Mouse (Mus musculus): ENCODE data around the gene Tmem63b.

The Tmem63b gene

DNA sequence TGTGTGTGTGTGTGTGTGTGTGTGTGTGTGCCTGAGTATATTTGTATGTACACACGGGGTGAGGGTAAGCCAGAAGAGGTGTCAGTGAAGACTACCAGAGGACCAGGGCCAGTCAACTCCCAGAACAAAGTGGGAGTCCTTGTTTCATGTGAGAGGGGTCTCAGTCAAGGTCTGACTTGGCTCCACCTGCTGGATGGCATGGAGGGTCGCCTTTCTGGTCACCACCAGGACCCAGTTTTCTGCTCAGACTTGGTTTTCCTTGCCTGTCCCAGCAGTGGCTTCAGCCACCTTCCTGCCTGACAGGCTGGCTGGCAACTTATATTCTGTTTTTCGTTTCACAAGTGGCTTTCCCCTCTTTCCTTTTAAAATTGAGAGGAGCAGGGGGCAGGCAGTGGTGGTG, 20.7 kb upstream of the Tmem63b start:
- in situ Hi-C loops (cut with MboI, MseI) = no loop called here

GRCm38 (mm10) chr17:45706796-45707195, 20.1 kb upstream of the Tmem63b start:
- in situ Hi-C loops (cut with MboI, MseI) = no loop called here

DNA sequence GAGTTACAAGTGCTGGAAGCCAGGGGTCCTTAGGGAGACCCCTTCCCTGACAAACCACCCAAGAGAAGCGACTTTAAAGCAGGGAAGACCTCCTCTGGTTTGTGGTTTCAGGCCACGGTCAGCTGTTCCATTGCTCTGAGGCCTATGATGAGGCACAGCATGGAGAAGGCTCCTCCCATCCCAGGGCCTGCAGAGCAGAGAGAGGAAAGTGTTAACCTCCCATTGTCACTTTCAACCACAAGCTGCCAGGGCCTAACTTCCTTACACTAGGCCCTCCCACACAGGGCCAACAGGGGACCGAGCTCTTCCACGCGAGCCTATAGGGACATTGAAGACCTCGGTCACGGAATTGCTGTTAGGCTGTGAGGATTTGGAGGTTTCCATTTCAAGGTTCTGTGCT, 16.5 kb upstream of the Tmem63b start:
- in situ Hi-C loops (cut with MboI, MseI) = no loop called here

DNA sequence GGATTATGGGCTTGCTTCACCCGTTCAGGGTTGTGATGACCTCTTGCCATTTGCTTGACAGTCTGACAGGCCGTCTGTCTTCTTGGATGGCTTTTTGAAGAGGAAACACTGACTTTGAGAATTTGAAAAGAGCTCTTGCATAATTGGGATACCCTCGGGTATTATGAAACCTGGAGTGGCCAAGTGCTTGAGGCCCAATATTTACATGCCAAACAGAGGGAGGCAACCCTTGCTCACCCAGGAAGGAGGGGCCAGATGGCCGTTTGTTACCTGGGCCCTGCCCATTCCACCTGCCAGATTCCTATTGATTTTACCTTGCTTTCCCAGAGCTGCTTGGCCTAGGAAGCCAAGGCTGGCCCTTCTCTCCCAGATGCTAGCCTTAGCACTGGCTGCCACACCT, 15.5 kb upstream of the Tmem63b start:
- in situ Hi-C loops (cut with MboI, MseI) = no loop called here

DNA sequence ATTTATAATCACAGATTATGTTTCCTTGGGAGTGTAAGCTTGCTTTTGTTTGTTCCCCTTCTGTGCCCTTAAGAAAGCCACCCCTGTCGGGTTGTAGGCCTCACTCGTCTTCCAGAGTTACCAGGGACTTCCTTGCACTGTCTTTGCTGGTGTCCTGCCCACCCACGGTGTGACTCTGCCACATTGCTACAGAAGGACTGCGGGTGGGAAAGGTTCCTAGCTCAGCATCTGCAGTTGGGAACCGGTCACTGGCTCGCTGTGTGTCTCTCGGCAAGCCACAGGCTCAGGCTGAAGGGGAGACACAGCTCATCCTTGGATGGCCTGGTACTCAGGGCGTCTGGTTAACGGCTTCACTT, 14.5 kb upstream of the Tmem63b start:
- in situ Hi-C loops (cut with MboI, MseI) = no loop called here

DNA sequence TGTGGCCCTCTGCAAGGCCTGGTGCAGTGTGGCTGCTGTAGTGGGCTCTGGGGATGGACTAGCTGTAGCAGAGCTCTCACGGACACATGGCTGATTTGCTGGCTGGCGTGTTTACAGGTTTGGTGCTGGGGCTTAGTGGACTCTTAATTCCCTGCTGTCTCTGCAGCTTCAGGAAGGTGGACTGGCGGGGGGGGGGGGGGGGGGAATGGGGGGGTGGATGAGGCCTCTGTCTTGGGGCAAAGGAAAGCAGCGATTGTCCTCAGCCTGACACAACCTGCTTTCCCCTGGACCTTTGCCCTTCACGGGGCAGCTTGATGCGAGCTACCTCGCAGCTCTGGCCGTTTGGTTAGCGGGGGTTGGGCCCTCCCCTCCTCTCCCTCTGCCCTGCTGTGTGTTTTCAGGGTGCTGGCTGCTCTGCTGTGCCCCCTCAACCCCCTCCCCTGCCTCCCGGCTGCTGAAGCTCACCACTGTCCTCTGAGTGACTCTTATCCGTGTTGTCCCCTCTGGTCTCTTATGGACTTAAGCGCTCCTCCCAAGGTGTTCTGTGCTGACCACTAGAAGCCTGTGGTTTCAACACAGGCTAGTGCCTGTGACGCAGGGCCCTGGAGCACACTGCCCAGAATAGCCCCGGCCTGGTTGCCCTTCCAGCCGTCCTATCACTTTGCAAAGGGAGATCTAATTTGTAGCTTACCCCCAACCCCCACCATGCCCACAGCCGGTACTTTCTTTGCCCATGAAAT, 14.0 kb upstream of the Tmem63b start:
- in situ Hi-C loops (cut with MboI, MseI) = no loop called here

GRCm38 (mm10) chr17:45699039-45699740, 12.5 kb upstream of the Tmem63b start:
- in situ Hi-C loops (cut with MboI, MseI) = no loop called here

GRCm38 (mm10) chr17:45698368-45698767, 11.7 kb upstream of the Tmem63b start:
- in situ Hi-C loops (cut with MboI, MseI) = no loop called here

DNA sequence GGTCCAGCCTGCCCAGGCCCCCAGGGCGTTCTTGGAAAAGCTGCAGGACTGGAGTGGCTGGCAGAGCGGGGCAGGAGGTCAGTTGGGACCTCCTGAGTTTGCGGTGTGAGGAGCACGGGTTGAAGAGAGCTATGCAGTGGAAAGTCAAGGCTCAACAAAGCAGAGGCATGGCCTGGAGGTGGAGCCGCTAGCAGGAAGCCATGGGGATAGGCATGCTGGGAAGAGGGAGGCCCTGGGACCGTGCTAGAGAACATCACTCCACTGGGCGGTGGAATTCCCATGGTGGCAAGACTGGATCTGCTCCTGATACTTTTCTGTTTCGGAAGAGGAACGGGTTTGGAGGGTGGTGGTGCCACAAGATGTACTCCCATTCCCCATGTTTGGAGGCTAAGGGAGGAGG, 10.3 kb upstream of the Tmem63b start:
- in situ Hi-C loops (cut with MboI, MseI) = no loop called here

- in situ Hi-C loops (cut with MboI, MseI) = no loop called here
Measured at GRCm38 (mm10) chr17:45695227-45696120, 8.8 kb upstream of the Tmem63b start.

- in situ Hi-C loops (cut with MboI, MseI) = no loop called here
Measured at GRCm38 (mm10) chr17:45693812-45694565, 7.3 kb upstream of the Tmem63b start.

DNA sequence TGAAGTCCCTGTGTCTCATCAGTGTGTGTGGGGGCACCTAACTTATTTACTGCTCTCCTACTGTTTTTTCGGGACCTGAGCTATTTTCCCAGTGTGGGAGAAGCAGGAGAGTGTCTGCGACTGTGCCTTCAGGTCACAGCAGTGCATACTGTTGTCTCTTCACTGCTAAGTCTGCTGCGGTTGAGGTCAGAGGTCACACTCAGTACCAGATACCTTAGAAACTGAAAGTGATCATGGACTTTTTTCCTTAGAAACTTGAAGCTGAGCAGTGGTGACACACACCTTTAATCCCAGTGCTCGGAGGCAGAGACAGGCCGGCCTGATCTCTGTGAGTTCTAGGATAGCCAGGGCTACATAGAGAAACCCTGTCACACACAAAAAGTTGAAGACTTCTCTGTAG, 5.5 kb upstream of the Tmem63b start:
- in situ Hi-C loops (cut with MboI, MseI) = no loop called here

DNA sequence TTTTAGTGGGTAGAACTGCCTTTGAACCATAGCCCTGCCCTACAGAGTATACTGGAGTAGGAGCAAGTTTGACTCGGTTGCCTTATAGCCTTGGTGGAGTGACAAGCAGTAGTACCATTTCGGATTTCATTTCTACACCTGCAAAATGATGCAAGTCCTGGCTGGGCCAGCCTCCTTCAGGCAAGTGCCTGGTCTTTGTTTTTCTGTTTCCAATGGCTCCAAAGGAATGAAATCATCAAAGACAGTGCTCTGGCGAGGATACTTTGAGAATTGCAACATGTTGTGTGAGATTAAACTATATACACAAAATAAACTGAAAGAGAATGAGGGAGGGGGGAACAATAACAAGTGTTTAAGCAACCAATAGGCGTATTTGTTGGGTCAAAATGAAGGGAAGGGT, 3.3 kb upstream of the Tmem63b start:
- in situ Hi-C loops (cut with MboI, MseI) = no loop called here

GRCm38 (mm10) chr17:45689120-45689519, 2.4 kb upstream of the Tmem63b start:
- in situ Hi-C loops (cut with MboI, MseI) = loop anchor here (5.0 kb wide), 1 partner anchor 33 kb away; no protein-coding TSS in a partner anchor

DNA sequence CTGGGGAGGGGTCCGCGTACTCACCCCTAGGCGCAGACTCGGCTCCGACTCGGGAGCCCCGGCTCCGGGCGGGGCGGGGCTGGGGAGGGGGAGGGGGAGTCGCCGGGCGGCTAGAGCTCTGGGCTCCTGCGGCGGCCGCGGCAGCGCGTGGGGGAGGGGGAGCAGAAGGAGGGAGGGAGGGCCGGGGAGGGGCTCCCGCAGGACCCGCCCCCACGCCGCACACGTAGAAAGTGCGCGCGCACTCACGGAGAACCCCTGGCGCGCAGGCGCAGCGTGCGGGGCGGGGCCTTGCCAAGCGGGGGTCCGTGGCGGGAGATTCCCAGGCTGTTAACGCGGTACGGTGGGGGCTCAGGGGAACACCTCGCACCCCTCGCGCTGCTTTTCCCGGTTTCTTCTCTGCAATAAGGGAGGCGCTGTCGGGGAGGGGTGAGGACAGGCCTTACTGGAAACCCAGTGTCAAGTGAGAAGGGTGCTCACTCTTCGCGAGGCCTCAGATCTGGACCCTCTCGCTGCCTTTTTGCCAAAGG, 549 bp downstream of the Tmem63b start, which contains the start of gene Mrpl14:
Gene Mrpl14 (plus strand): TSS at position 230 of the 527 bp plus-strand sequence.
- in situ Hi-C loops (cut with MboI, MseI) = loop anchor here (5.0 kb wide), 1 partner anchor 36 kb away; no protein-coding TSS in a partner anchor

- in situ Hi-C loops (cut with MboI, MseI) = loop anchor here (5.0 kb wide), 1 partner anchor 37 kb away; no protein-coding TSS in a partner anchor
Measured at GRCm38 (mm10) chr17:45685171-45686092, 1.3 kb downstream of the Tmem63b start.

- in situ Hi-C loops (cut with MboI, MseI) = loop anchor here (5.0 kb wide), 1 partner anchor 38 kb away; no protein-coding TSS in a partner anchor
Measured at GRCm38 (mm10) chr17:45684667-45685131, 2.0 kb downstream of the Tmem63b start.

DNA sequence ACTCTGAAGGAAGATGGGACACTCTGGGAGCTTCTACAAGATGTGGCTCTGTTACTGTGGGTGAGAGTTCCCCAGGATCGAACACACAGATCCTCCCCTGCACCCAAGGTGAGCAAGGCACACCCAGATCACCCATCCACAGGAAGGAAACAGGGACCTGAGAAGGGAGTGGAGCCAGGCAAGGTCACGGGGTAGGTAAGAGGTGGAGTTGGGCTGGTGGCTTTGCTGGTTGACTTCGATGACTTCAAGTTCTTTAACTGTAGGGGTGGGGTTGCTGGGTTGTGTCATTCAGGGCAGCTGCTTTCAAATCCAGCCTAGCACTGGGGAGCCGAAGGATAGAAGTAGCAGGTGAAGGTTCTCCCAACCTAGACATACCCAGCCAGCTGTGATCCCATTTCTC, 3.9 kb downstream of the Tmem63b start:
- in situ Hi-C loops (cut with MboI, MseI) = no loop called here

DNA sequence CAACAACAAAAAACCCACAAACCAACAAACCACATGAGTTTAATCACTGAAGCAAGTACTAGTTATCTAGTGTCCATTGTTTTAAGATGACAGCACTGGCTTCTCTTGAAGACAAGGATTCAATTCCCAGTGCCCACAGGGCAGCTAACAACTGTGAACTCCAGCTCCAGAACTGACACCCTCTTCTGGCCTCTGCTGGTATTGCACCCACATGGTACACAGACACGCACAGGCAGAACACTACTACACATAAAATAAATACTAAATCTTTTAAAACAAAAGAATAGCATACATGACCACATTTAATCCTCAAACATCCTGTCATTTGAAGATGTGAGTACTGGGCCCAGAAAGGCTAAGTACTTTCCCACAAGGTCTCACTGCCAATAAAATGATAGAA, 5.1 kb downstream of the Tmem63b start:
- in situ Hi-C loops (cut with MboI, MseI) = no loop called here

Measured in T-helper 2 cell (primary cell).